Mouse (Mus musculus) testis, adult 2 months (tissue): ENCODE results near the gene Plagl2.

Source experiments
- CTCF ChIP-seq: fragments of 200-500 bp; IDR thresholded peaks from 2 replicates; pipeline ENCODE4 v1.5.1; 2012; ENCODE audit warnings: low read depth, mild to moderate bottlenecking, inconsistent platforms, low read length, moderate library complexity; ENCODE audit not compliant: control insufficient read depth, insufficient read depth, insufficient replicate concordance
- POLR2A ChIP-seq: fragments of 200-500 bp; IDR thresholded peaks from 2 replicates; pipeline ENCODE4 v1.6.1; 2012; ENCODE audit warnings: low read depth, mild to moderate bottlenecking, inconsistent platforms, low read length, moderate library complexity; ENCODE audit not compliant: control insufficient read depth

- TF ChIP-seq CTCF (no peak), POLR2A (no peak)
Observed at GRCm38 (mm10) chr2:153259030-153259863, 18.0 kb upstream of the Plagl2 start.
